Mouse (Mus musculus) embryo, embryonic 9.5 days (tissue): ENCODE measurements at regions not wholly inside any gene's neighbourhood (a gene's known extent, or its start where the extent isn't known, plus 50 kb on each side); places are given as distances from the start of the nearest gene placed in this dataset.

ENCODE experiments used
- DNase-seq: peaks from one replicate; pipeline ENCODE4 v3.0.0-alpha.2; 2017; ENCODE audit errors: extremely low spot score

- no peak for DNase-seq
Observed at GRCm38 (mm10) chr8:101697948-101698347, 1087.5 kb downstream of the Cdh11 start.

GRCm38 (mm10) chr8:101690901-101691300 is 1094.5 kb downstream of the Cdh11 start:
- DNase-seq: no peak

- no peak for DNase-seq
Observed at GRCm38 (mm10) chr8:101668921-101669320, 1116.5 kb downstream of the Cdh11 start.

- DNase-seq: no peak
Observed at GRCm38 (mm10) chr8:101662874-101663273, 1122.6 kb downstream of the Cdh11 start.

GRCm38 (mm10) chr8:101655292-101655691 is 1130.2 kb downstream of the Cdh11 start:
- no peak for DNase-seq

GRCm38 (mm10) chr8:101628816-101629215 is 1156.6 kb downstream of the Cdh11 start:
- DNase-seq: peak; percentile 7

GRCm38 (mm10) chr8:101621941-101622340 is 1163.5 kb downstream of the Cdh11 start:
- no peak for DNase-seq

- no peak for DNase-seq
Observed at GRCm38 (mm10) chr8:101591115-101591514, 1194.3 kb downstream of the Cdh11 start.

GRCm38 (mm10) chr8:101590639-101591038 is 1194.8 kb downstream of the Cdh11 start:
- no peak for DNase-seq

GRCm38 (mm10) chr8:101564447-101564846 is 1221.0 kb downstream of the Cdh11 start:
- no peak for DNase-seq

GRCm38 (mm10) chr8:101522758-101523157 is 1262.7 kb downstream of the Cdh11 start:
- no peak for DNase-seq

GRCm38 (mm10) chr8:101478554-101479314 is 1306.7 kb downstream of the Cdh11 start:
- no peak for DNase-seq

GRCm38 (mm10) chr8:101466363-101466762 is 1319.1 kb downstream of the Cdh11 start:
- DNase-seq: no peak

- DNase-seq: no peak
Observed at GRCm38 (mm10) chr8:101462515-101462914, 1322.9 kb downstream of the Cdh11 start.

GRCm38 (mm10) chr8:101444730-101445129 is 1340.7 kb downstream of the Cdh11 start:
- no peak for DNase-seq

- no peak for DNase-seq
Observed at GRCm38 (mm10) chr8:101442563-101442962, 1342.9 kb downstream of the Cdh11 start.

GRCm38 (mm10) chr8:101435691-101436090 is 1349.8 kb downstream of the Cdh11 start:
- DNase-seq: no peak
